Mouse (Mus musculus) lung, adult 2 months (tissue): ENCODE data around the gene Hspb9. TPM values are rescaled to one million over a fixed set of nuclear protein-coding genes. Genes with fewer than 3 reads are reported as not detected.

Experiments
- DNase-seq: peaks from one replicate; pipeline ENCODE4 v3.0.0; 2022
- H3K4me1 ChIP-seq: fragments of 200-500 bp; 2 replicates; pipeline ENCODE4 v1.6.1; 2011; ENCODE audit warnings: low read length; ENCODE audit not compliant: control insufficient read depth, insufficient read depth
- H3K4me3 ChIP-seq: fragments of 200-500 bp; replicated peaks from 2 replicates; pipeline ENCODE3; 2011; ENCODE audit warnings: low read depth, mild to moderate bottlenecking, control low read depth, low read length; ENCODE audit errors: extremely low read depth
- CTCF ChIP-seq: fragments of 200-500 bp; IDR thresholded peaks from 2 replicates; pipeline ENCODE4 v1.5.1; 2011; ENCODE audit warnings: mild to moderate bottlenecking, low read length, control low read depth; ENCODE audit not compliant: insufficient read depth
- POLR2A ChIP-seq: fragments of 200-500 bp; IDR thresholded peaks from 2 replicates; pipeline ENCODE4 v1.6.1; 2011; ENCODE audit warnings: low read depth, mild to moderate bottlenecking, control low read depth, low read length, borderline replicate concordance; ENCODE audit errors: extremely low read depth
- WGBS: fragments of 180-500 bp; shearing (Covaris S2); methylation state at CpG from one replicate; pipeline ENCODE4 v1.1.7; 2018; 5-methylcytosine and 5-hydroxymethylcytosine counted together
- polyA plus RNA-seq: library from polyadenylated mRNA; depleted of rRNA; stranded (reverse); fragments of >200 nt; gene quantifications from 2 replicates; pipeline ENCODE4 v1.2.3, GENCODE M21; 2012

Gene Hspb9
- polyA plus RNA-seq, 1 experiment: 0.36 TPM

DNA sequence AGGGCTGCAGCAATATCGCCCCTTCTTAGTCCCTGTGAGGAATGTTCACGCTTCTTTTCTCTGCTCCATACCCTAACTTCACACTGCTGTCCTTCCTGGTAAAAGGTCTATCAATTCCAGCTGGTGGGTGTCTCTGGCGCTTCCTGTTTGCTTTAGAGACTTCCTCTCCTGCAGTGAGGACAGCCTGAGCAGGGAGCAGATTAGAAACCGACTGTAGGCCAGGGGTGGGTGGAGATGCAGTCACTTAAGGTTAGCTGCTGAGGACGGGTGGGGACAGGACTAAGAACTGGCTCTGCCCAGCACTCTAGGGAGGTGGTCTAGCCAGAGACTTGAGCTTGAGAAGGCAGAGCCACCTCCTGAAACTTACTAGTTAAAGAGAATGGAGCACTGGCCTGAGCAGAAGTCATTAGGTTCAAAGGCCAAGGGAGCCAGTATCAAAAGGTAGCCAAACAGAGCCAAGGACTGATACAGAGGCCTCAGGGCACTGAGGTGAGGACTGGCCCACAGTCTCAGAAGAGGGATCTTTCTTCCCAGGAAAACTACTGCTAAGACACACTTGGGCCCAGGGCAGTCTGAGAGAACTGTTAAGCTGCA lies 11.4 kb downstream of the Hspb9 start:
- H3K4me1 ChIP-seq: peaks cover 41% of the 10 kb centered on the region
- peak; percentile 30 for DNase-seq
- H3K4me3 ChIP-seq: no peak overlapping the region
- 17% methylated on average over 5 of the region's 5 CpGs for WGBS
- TF ChIP-seq POLR2A (peak; percentile 44; the same call in 1 of the 2 replicates), CTCF (no peak)

DNA sequence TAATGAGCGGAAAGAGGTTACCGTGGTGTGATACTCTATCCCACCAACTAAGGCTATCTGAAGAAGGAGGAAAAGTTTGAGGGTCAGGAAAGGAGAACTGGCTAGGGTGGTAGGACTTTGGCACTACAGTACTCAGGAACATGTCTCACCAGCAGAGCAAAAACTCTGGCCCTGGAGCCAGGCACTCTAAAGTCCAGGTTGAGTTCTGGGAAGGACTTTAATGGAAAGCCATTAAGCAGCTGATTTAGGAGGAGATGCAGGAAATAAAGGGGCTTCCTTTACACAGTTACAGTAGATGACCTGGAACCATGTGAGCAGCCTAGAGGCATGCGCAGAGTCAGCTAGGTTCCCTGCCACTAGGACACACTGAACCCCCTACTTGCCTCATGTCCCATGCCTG lies 13.6 kb downstream of the Hspb9 start:
- Histone ChIP-seq H3K4me1 (peaks cover 28% of the 10 kb centered on the region), H3K4me3 (no peak overlapping the region)
- WGBS: 88% methylated on average over 3 of the region's 3 CpGs
- DNase-seq: no peak
- TF ChIP-seq POLR2A (no peak), CTCF (no peak)

DNA sequence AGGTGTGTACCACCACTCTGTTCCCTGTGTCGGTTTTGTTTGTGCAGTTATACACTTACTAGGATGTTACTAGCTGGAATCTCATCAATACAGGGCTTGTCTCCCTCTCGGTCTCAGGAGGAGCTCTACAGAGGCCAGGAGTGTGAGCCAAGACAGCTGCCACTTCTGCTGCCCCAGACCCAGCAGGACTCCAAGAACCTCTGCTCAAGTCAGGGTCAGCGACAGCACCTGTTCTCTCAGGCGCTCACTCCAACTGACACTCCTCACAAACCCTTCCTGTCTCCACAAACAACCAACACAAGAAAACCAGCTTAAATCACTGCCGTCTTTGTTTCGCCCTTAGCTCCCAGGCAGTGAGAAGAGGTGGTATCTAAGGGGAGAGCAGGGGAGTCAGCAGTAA lies 15.0 kb downstream of the Hspb9 start:
- no peak for DNase-seq
- H3K4me1 ChIP-seq: peaks cover 21% of the 10 kb centered on the region
- WGBS: 79% methylated on average over 6 of the region's 6 CpGs
- H3K4me3 ChIP-seq: no peak overlapping the region
- TF ChIP-seq CTCF: no peak
- no peak for TF ChIP-seq POLR2A

DNA sequence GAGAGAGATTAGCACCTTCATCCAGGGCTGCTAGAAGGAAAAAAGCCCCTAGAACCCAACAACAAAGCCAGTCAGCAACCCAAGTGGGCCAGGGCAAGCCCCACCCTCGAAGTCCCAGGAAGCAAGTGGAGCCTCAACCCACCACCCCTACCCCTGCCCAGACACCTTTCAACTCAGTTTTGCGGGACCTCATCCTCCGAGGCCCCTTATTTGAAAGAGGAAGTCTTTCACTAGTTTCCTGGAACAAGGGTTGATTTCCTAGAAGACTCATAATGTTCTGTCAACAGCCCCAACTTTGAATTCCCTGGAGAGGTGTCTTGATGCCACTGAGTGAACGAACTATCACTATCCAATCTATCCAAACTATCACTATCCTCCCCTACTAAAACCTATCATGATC lies 16.3 kb downstream of the Hspb9 start:
- WGBS: 62% methylated on average over 4 of the region's 4 CpGs
- TF ChIP-seq CTCF (no peak), POLR2A (no peak)
- H3K4me3 ChIP-seq: no peak overlapping the region
- DNase-seq: no peak
- peaks cover 12% of the 10 kb centered on the region for H3K4me1 ChIP-seq

DNA sequence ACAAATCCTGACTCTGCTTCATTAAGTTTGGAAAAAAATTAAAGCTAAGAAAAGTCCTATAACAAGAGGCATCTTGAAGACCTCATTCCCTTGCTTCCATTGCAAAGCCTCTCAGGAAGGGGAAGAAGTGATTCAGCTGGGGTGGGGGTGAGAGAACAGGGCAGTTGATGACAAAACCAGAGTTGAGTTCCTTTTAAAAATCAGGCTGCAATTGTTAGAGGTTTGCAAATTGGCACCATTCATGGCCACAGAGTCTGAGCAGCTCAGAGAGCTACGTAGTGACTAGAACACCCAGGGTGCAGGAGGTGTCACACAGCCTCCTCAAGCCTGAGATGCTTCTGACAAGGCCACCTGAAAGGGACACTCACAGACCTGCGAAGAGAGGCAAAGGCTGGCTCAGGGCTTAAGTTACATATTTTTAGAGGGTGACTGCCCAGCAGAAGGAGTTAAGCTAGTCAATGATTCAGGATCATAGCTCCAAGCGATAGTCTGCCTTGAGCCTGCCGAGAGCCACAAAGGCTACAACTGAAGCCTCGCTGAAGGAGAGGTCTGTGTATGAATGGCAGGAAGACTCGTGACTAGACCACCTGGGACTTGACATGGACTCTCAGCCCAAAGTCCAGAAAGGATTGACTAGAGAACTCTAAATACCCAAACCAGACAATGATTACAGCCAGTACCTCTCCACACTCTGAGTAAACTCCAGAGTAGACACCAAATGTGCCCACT lies 17.0 kb downstream of the Hspb9 start:
- TF ChIP-seq POLR2A (no peak), CTCF (no peak)
- H3K4me1 ChIP-seq: peaks cover 10% of the 10 kb centered on the region
- H3K4me3 ChIP-seq: no peak overlapping the region
- 75% methylated on average over 6 of the region's 6 CpGs for WGBS
- no peak for DNase-seq

DNA sequence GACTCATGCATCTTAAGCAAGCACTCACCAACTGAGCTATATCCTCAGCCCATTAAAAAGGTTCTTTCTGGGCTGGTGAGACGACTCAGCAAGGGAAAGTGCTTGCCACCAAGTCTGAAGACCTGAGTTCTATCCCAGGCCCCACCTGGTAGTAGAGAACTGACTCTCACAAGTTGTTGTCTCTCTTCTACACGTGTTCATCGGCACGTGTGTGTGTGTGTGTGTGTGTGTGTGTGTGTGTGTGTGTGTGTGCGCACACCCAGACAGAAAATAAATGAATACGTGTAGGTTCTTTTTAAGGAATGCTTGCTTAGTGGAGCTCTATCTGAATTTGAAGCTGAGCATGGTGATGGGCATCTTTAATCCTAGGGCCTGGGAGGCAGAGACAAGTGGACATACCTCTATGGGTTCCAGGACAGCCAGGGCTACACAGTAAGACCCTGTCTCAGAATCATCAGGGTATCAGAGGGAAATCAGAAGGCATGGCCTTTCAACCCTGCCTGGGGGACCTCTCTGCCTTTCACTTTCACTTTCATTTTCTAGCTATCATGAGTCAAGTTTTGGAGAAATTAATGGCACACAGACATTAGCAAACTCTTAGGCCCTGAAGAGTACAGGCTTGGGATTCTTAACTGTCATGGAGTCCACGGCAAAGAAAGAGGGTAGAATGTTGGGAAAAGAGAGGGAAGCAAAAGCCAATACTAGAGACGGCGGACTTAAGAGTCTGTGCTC lies 21.6 kb downstream of the Hspb9 start:
- no peak for TF ChIP-seq CTCF
- no peak for TF ChIP-seq POLR2A
- Histone ChIP-seq H3K4me3 (peak overlapping the region; percentile 14), H3K4me1 (peaks cover 18% of the 10 kb centered on the region)
- 71% methylated on average over 9 of the region's 9 CpGs for whole genome bisulfite sequencing
- DNase-seq: no peak

DNA sequence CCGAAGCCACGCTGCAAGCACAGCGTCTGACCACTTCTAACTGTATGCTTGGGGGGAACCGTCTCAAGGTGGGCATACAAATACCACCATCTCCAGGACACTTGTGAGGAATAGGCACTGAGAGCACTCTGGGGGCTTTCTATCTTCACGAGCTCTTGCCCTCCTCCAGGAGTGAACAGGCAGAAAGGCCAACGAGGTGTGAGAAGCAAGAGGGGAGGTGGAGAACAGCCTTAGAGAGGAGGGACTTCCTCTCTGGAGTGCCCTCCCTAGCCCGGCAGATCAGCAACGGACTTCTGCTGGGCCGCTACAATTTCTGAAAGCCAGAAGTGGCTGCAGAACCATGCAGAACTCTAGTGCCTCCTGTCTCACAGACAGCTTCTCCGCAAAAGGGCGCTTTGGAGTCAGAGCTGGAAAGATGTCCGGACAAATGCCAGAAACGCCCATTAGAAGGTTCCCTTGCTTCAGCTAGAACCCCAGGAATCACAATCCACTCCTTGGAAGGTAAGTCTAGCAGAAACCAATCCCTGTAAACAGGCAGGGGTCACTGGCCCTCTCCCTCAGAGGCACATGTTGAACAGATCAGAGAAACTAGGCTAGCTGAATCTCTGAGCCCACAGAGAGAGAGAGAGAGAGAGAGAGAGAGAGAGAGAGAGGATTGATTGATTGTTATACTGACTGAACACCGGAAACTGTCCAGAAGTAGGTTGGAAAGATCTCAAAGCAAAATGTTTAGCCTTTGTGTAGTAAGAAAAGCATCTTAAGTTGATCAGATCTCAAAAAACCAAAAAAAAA lies 22.5 kb downstream of the Hspb9 start:
- peaks cover 18% of the 10 kb centered on the region for H3K4me1 ChIP-seq
- TF ChIP-seq CTCF: no peak
- no peak for TF ChIP-seq POLR2A
- WGBS: 33% methylated on average over 14 of the region's 14 CpGs
- peak overlapping the region; percentile 47 for H3K4me3 ChIP-seq
- DNase-seq: no peak

DNA sequence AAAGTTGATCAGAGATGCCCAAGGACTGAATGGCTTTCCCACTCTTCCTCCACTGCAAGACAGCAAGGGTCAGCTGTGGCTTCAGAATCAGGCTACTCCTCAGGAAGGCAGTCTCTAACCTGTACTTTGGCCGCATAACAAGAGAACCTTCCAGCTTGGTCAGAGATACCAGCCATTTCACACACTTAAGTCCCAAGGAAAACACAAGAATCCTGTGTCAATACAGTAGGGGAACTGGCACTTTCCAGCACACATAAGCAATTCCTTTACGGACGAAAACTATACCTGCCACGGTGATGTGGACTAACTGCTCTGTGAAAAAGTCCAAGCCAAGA lies 23.1 kb downstream of the Hspb9 start:
- WGBS: 44% methylated on average over 4 of the region's 4 CpGs
- TF ChIP-seq CTCF (no peak), POLR2A (no peak)
- peak overlapping the region; percentile 98 for H3K4me3 ChIP-seq
- peaks cover 18% of the 10 kb centered on the region for H3K4me1 ChIP-seq
- no peak for DNase-seq

DNA sequence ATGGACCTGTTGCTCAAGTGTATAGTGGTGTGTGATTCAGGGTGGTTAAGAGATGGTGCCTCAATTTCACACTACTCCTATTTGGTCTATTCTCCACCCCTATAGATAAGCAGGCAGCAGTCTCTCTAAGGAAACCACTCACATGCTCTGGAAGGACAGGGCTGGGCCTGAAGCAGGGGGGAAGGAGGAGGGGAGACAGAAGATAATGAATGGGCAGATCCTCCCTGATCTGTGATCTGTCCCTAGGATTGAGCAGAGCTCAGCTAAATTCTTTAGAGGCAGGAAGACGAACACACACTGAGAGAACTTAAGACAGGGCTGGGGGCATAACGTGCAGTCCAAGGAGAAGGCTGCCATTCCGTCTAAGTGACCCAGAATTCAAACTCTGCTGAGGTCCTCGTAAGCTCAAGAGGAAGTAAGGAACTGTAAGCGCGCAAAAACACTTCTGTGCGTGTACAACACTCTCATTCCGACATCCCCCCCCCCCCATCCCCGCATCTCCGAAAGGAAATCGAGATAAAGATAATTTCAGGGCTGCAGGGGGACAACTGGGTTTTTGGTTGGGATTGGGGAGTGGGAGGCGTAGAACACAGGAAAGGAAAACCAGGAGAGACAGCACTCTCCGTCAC lies 23.6 kb downstream of the Hspb9 start:
- under 1% methylated on average over 13 of the region's 13 CpGs for WGBS
- Histone ChIP-seq H3K4me3 (peak overlapping the region; percentile 98), H3K4me1 (peaks cover 18% of the 10 kb centered on the region)
- no peak for DNase-seq
- TF ChIP-seq CTCF (no peak), POLR2A (no peak)
